Mouse (Mus musculus) large intestine, adult 2 months (tissue): ENCODE results near the gene Aox3. TPM values are rescaled to one million over a fixed set of nuclear protein-coding genes. Genes with fewer than 3 reads are reported as not detected.

ENCODE experiments used
- DNase-seq: peaks from one replicate; pipeline ENCODE4 v3.0.0-alpha.2; 2012; ENCODE audit warnings: low read depth, low spot score
- WGBS: fragments of 180-500 bp; shearing (Covaris S2); methylation state at CpG from one replicate; pipeline ENCODE4 v1.1.7; 2018; 5-methylcytosine and 5-hydroxymethylcytosine counted together
- polyA plus RNA-seq: library from polyadenylated mRNA; depleted of rRNA; stranded (reverse); fragments of >200 nt; gene quantifications from 2 replicates; pipeline ENCODE4 v1.2.3, GENCODE M21; 2012; rRNA removed

The Aox3 gene
- polyA plus RNA-seq, 1 experiment = not detected

GRCm38 (mm10) chr1:58240347-58240746, 127.4 kb downstream of the Aox3 start:
- 66% methylated on average over 6 of the region's 6 CpGs for WGBS

GRCm38 (mm10) chr1:58244487-58244886, 131.6 kb downstream of the Aox3 start:
- WGBS = 62% methylated on average over 3 of the region's 3 CpGs
- no peak for DNase-seq

More at GRCm38 (mm10) chr1:58240347-58240746, 127.4 kb downstream of the Aox3 start:
- DNase-seq = no peak

- no peak for DNase-seq
- 47% methylated on average over 1 of the region's 1 CpGs for WGBS
Measured at GRCm38 (mm10) chr1:58248518-58248917, 135.6 kb downstream of the Aox3 start.

Other genes with a start within 250 kb of the Aox3 start
- gene Sgo2a, start 117.2 kb upstream of the Aox3 start, polyA plus RNA-seq = 0.83 and 1.3 TPM in 2 replicates
- 2.3 and 3.2 TPM in 2 replicates for gene Kctd18, start 94.2 kb upstream of the Aox3 start, polyA plus RNA-seq
- gene Aox1, start 83.2 kb upstream of the Aox3 start, polyA plus RNA-seq = 0.47 and 0.62 TPM in 2 replicates
- not detected in 2 replicates for gene Aox4, start 97.3 kb downstream of the Aox3 start, polyA plus RNA-seq
- gene Aox2, start 165.2 kb downstream of the Aox3 start, polyA plus RNA-seq = 0.01 TPM in 2 replicates